Mouse (Mus musculus): Measurements from ENCODE around the gene Ifit1bl2. TPM values are rescaled to one million over a fixed set of nuclear protein-coding genes. Genes with fewer than 3 reads are reported as not detected.
"Not testable (repeated sequence)": the region's sequence is repeated elsewhere in the genome, so short reads cannot be mapped to it uniquely, and the experiment has no call there.

The Ifit1bl2 gene
- 0.84 TPM in 1 of 2 replicates, not detected in the other for total RNA-seq (2015; ENCODE audit: low replicate concordance)
- 1.5 and 1.7 TPM in 2 replicates for total RNA-seq (2017; ENCODE audit: low replicate concordance)

GRCm38 (mm10) chr19:34640623-34641022 lies at the start of gene Ifit1bl2, which contains the start of gene Ifit1:
Ifit1bl2 (minus strand) TSS chr19:34640743.
Ifit1 (plus strand) TSS chr19:34640871.
- peak; percentile 74 for ATAC-seq (replicated peaks; ENCODE audit: low FRiP score, poor library complexity, severe bottlenecking)

- ATAC-seq (replicated peaks; ENCODE audit: low FRiP score, poor library complexity, severe bottlenecking) = no peak
These were observed 45.0 kb upstream of the Ifit1bl2 start for GRCm38 (mm10) chr19:34685530-34685929.

GRCm38 (mm10) chr19:34684857-34685256 lies 44.3 kb upstream of the Ifit1bl2 start:
- no peak for ATAC-seq (replicated peaks; ENCODE audit: low FRiP score, poor library complexity, severe bottlenecking)

GRCm38 (mm10) chr19:34678428-34678827 lies 37.9 kb upstream of the Ifit1bl2 start:
- no peak for ATAC-seq (replicated peaks; ENCODE audit: low FRiP score, poor library complexity, severe bottlenecking)

GRCm38 (mm10) chr19:34673476-34673875 lies 32.9 kb upstream of the Ifit1bl2 start:
- no peak for ATAC-seq (replicated peaks; ENCODE audit: low FRiP score, poor library complexity, severe bottlenecking)

- ATAC-seq (replicated peaks; ENCODE audit: low FRiP score, poor library complexity, severe bottlenecking) = peak; percentile 59; the same call in 1 of the 2 replicates
These were observed 25.6 kb upstream of the Ifit1bl2 start for GRCm38 (mm10) chr19:34666127-34666526.

GRCm38 (mm10) chr19:34662740-34663139 lies 22.2 kb upstream of the Ifit1bl2 start:
- ATAC-seq (replicated peaks; ENCODE audit: low FRiP score, poor library complexity, severe bottlenecking) = 0 out of 2 replicates have a peak, but pooled peaks have one; percentile 27

- peak; percentile 92 for ATAC-seq (replicated peaks; ENCODE audit: low FRiP score, poor library complexity, severe bottlenecking)
These were observed 21.5 kb upstream of the Ifit1bl2 start for GRCm38 (mm10) chr19:34662067-34662507.

- peak; percentile 91 for ATAC-seq (replicated peaks; ENCODE audit: low FRiP score, poor library complexity, severe bottlenecking)
These were observed 16.2 kb upstream of the Ifit1bl2 start for GRCm38 (mm10) chr19:34656511-34657298.

- ATAC-seq (replicated peaks; ENCODE audit: low FRiP score, poor library complexity, severe bottlenecking) = no peak
These were observed 14.8 kb upstream of the Ifit1bl2 start for GRCm38 (mm10) chr19:34655227-34655805.

GRCm38 (mm10) chr19:34650997-34651396 lies 10.5 kb upstream of the Ifit1bl2 start:
- peak; percentile 67 for ATAC-seq (replicated peaks; ENCODE audit: low FRiP score, poor library complexity, severe bottlenecking)

GRCm38 (mm10) chr19:34650276-34650675 lies 9.7 kb upstream of the Ifit1bl2 start:
- ATAC-seq (replicated peaks; ENCODE audit: low FRiP score, poor library complexity, severe bottlenecking) = no peak

- not testable (repeated sequence) for ATAC-seq (replicated peaks; ENCODE audit: low FRiP score, poor library complexity, severe bottlenecking)
These were observed 7.1 kb upstream of the Ifit1bl2 start for GRCm38 (mm10) chr19:34647630-34648029.

GRCm38 (mm10) chr19:34642616-34643015 lies 2.1 kb upstream of the Ifit1bl2 start:
- no peak for ATAC-seq (replicated peaks; ENCODE audit: low FRiP score, poor library complexity, severe bottlenecking)

GRCm38 (mm10) chr19:34636933-34637557 lies 3.5 kb downstream of the Ifit1bl2 start:
- peak; percentile 87 for ATAC-seq (replicated peaks; ENCODE audit: low FRiP score, poor library complexity, severe bottlenecking)

- no peak for ATAC-seq (replicated peaks; ENCODE audit: low FRiP score, poor library complexity, severe bottlenecking)
These were observed 7.1 kb downstream of the Ifit1bl2 start for GRCm38 (mm10) chr19:34633484-34633883.

- no peak for ATAC-seq (replicated peaks; ENCODE audit: low FRiP score, poor library complexity, severe bottlenecking)
These were observed 9.1 kb downstream of the Ifit1bl2 start for GRCm38 (mm10) chr19:34631487-34631886.

- no peak for ATAC-seq (replicated peaks; ENCODE audit: low FRiP score, poor library complexity, severe bottlenecking)
These were observed 13.0 kb downstream of the Ifit1bl2 start for GRCm38 (mm10) chr19:34627496-34627895.

- ATAC-seq (replicated peaks; ENCODE audit: low FRiP score, poor library complexity, severe bottlenecking) = no peak
These were observed 15.9 kb downstream of the Ifit1bl2 start for GRCm38 (mm10) chr19:34624663-34625062.

- no peak for ATAC-seq (replicated peaks; ENCODE audit: low FRiP score, poor library complexity, severe bottlenecking)
These were observed 16.8 kb downstream of the Ifit1bl2 start for GRCm38 (mm10) chr19:34623781-34624180.

Data from erythroblast, adult 5-6 weeks (primary cell).